Mouse (Mus musculus) midbrain, embryonic 10.5 days (tissue): ENCODE data around the gene 4933425L06Rik. TPM values are rescaled to one million over a fixed set of nuclear protein-coding genes. Genes with fewer than 3 reads are reported as not detected.

Experiments
- DNase-seq: peaks from one replicate; pipeline ENCODE4 v3.0.0-alpha.2; 2017; ENCODE audit warnings: low spot score
- H3K27ac ChIP-seq: fragments of 300-500 bp; sonication (generic); replicated peaks from 2 replicates; pipeline ENCODE4 v1.5.1; 2016; ENCODE audit warnings: mild to moderate bottlenecking
- H3K27me3 ChIP-seq: fragments of 300-500 bp; sonication (generic); 2 replicates; pipeline ENCODE4 v1.6.1; 2016; ENCODE audit warnings: low read depth, mild to moderate bottlenecking; ENCODE audit not compliant: poor library complexity, severe bottlenecking
- H3K36me3 ChIP-seq: fragments of 300-500 bp; sonication (generic); 2 replicates; pipeline ENCODE4 v1.6.1; 2016; ENCODE audit warnings: mild to moderate bottlenecking, moderate library complexity
- H3K4me1 ChIP-seq: fragments of 300-500 bp; sonication (generic); 2 replicates; pipeline ENCODE4 v1.6.1; 2016
- H3K4me3 ChIP-seq: fragments of 300-500 bp; sonication (generic); 2 replicates; pipeline ENCODE4 v1.5.1; 2016; ENCODE audit warnings: mild to moderate bottlenecking, moderate library complexity
- H3K9me3 ChIP-seq: fragments of 300-500 bp; sonication (generic); replicated peaks from 2 replicates; pipeline ENCODE4 v1.6.1; 2016; ENCODE audit warnings: mild to moderate bottlenecking
- WGBS: fragments of 180-500 bp; shearing (Covaris S2); methylation state at CpG from one replicate; pipeline ENCODE4 v1.1.7; 2016; 5-methylcytosine and 5-hydroxymethylcytosine counted together
- polyA plus RNA-seq: library from polyadenylated mRNA; unstranded; fragments of >200 nt; fragmentation: Nextera tagmentation; extraction: Ambion mirVana; gene quantifications from 2 replicates; pipeline ENCODE4 v1.2.1, GENCODE M21; 2016

The 4933425L06Rik gene
- polyA plus RNA-seq, 1 experiment from 2014 or later = not detected

GRCm38 (mm10) chr13:105146827-105147226, 64.9 kb downstream of the 4933425L06Rik start:
- WGBS = 66% methylated on average over 1 of the region's 1 CpGs
- Histone ChIP-seq H3K27ac (no peak overlapping the region), H3K4me3 (no peak overlapping the region), H3K27me3 (no peaks in the 10 kb centered on the region), H3K9me3 (no peaks in the 10 kb centered on the region), H3K36me3 (no peaks in the 10 kb centered on the region), H3K4me1 (no peaks in the 10 kb centered on the region)
- DNase-seq = no peak

- Histone ChIP-seq H3K4me3 (no peak overlapping the region), H3K27ac (no peak overlapping the region), H3K9me3 (no peaks in the 10 kb centered on the region), H3K27me3 (no peaks in the 10 kb centered on the region), H3K4me1 (no peaks in the 10 kb centered on the region), H3K36me3 (no peaks in the 10 kb centered on the region)
- DNase-seq = no peak
- WGBS = 65% methylated on average over 4 of the region's 4 CpGs
Measured at GRCm38 (mm10) chr13:105147795-105148418, 66.0 kb downstream of the 4933425L06Rik start.

DNA sequence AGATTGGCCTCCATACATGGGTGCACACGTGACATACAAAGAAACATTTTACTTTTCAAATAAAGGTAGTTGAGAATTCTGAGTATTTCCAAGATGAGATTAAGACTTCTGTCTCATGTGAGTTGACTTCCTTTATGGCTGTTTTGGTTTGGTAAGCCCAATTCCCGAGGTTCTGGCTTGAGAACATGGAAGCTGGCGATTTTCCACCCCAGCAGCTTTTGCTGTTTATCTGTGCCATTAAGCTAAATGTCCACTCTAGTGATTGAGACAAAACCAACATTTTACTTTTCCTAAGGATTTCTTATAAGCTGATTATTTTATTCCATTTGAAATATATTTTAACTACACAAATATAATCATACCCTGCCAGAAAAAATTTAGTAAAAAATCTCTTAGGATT, 68.1 kb downstream of the 4933425L06Rik start:
- H3K4me3 ChIP-seq = no peak overlapping the region
- H3K36me3 ChIP-seq = no peaks in the 10 kb centered on the region
- 87% methylated on average over 3 of the region's 3 CpGs for WGBS

DNA sequence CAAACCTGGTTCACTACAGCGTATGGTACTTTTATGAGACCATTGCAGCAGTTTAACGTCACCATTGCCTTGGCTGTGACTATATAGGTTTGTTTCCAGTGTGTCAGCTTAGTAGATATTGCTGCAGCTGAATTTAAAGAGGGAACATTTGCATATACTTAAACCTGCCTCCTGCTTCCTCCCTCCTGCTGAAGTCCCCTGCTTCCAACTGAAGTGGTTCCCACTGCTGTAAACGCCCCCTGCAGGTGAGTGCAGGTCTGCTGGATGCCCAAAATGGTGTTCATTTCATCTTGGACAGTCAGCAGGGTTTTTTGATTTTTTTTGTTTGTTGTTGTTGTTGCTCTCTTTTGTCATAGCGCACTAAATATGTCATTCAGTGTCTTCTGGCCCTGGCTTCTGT, 72.0 kb downstream of the 4933425L06Rik start:
- 60% methylated on average over 4 of the region's 4 CpGs for WGBS
- Histone ChIP-seq H3K36me3 (no peaks in the 10 kb centered on the region), H3K27me3 (no peaks in the 10 kb centered on the region), H3K27ac (no peak overlapping the region), H3K4me1 (no peaks in the 10 kb centered on the region), H3K9me3 (no peaks in the 10 kb centered on the region), H3K4me3 (no peak overlapping the region)
- no peak for DNase-seq

More for the DNA sequence above, 68.1 kb downstream of the 4933425L06Rik start:
- H3K27ac ChIP-seq = no peak overlapping the region
- no peaks in the 10 kb centered on the region for H3K27me3 ChIP-seq
- no peaks in the 10 kb centered on the region for H3K9me3 ChIP-seq
- H3K4me1 ChIP-seq = no peaks in the 10 kb centered on the region
- no peak for DNase-seq

- Histone ChIP-seq H3K36me3 (no peaks in the 10 kb centered on the region), H3K27ac (no peak overlapping the region), H3K4me3 (no peak overlapping the region), H3K4me1 (no peaks in the 10 kb centered on the region), H3K9me3 (no peaks in the 10 kb centered on the region), H3K27me3 (no peaks in the 10 kb centered on the region)
- DNase-seq = no peak
- 83% methylated on average over 6 of the region's 6 CpGs for WGBS
Measured at GRCm38 (mm10) chr13:105165441-105165840, 83.5 kb downstream of the 4933425L06Rik start.

Other genes starting within 250 kb of the 4933425L06Rik start
- gene Shisal2b, start 218.2 kb upstream of the 4933425L06Rik start, polyA plus RNA-seq = 0.37 and 0.73 TPM in 2 replicates
- 0.57 and 0.92 TPM in 2 replicates for gene Rgs7bp, start 27.2 kb upstream of the 4933425L06Rik start, polyA plus RNA-seq
- gene Rnf180, start 212.7 kb downstream of the 4933425L06Rik start, polyA plus RNA-seq = 4.8 and 8.0 TPM in 2 replicates